Mouse (Mus musculus): ENCODE results near the gene Add3.

- TF ChIP-seq CTCF (IDR thresholded peaks at IDR 0.05; ENCODE audit: low read depth), result no peak
- TF ChIP-seq EP300 (optimal IDR thresholded peaks at IDR 0.05), result no peak
These were observed 3.0 kb upstream of the Add3 start for GRCm38 (mm10) chr19:53137116-53137670.
